Mouse (Mus musculus) brain, embryonic 14.5 days (tissue): ENCODE measurements around the gene Celsr3.

Experiments
- CTCF ChIP-seq: fragments of 200-500 bp; IDR thresholded peaks from 2 replicates; pipeline ENCODE4 v1.5.1; 2012; ENCODE audit warnings: inconsistent platforms, mild to moderate bottlenecking, moderate library complexity, borderline replicate concordance; ENCODE audit not compliant: insufficient read depth, insufficient read length; ENCODE audit errors: extremely low read depth
- POLR2A ChIP-seq: fragments of 200-500 bp; IDR thresholded peaks from 2 replicates; pipeline ENCODE4 v1.6.1; 2012; ENCODE audit warnings: mild to moderate bottlenecking, inconsistent platforms, borderline replicate concordance; ENCODE audit not compliant: poor library complexity, insufficient read depth, insufficient read length, severe bottlenecking; ENCODE audit errors: extremely low read depth

- TF ChIP-seq POLR2A (no peak), CTCF (no peak)
Measured at GRCm38 (mm10) chr9:108855335-108855734, 29.2 kb downstream of the Celsr3 start.
